Mouse (Mus musculus): Measurements from ENCODE around the gene Bnc2. TPM values are rescaled to one million over a fixed set of nuclear protein-coding genes. Genes with fewer than 3 reads are reported as not detected.
A peak's percentile ranks its signal among the peaks of the same experiment; 100 is the strongest.

The Bnc2 gene
- polyA plus RNA-seq, 1 experiment from 2014 or later, result 18.0 TPM

DNA sequence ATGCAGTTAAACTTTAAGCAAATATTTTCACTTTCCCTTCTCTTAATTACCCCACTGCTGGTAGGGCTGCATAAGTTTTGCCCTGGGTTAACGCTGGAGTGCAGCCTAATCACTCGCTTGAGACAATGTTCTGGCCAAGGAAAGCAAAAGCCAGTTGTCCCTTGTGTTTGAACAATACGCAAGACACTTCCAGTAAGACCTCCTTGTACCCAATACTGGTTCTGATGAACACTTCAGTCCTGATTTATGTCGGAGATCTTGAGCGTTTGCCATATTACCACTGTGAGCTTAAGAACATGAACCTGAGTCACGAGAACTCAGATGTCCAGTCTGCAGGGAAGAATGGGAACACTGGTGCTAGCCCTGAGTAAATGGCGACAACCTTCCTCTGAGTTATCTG, 47.5 kb downstream of the Bnc2 start:
- H3K4me3 ChIP-seq, result no peak overlapping the region
- H3K9me3 ChIP-seq, result no peaks in the 10 kb centered on the region
- H3K4me1 ChIP-seq (replicated peaks), result no peaks in the 10 kb centered on the region
- no peak overlapping the region for H3K4me2 ChIP-seq
- no peak overlapping the region for H3K27ac ChIP-seq (replicated peaks)
- no peaks in the 10 kb centered on the region for H3K36me3 ChIP-seq
- no peaks in the 10 kb centered on the region for H3K27me3 ChIP-seq
- ATAC-seq (ENCODE audit: low FRiP score, low read depth), result no peak
- 91% methylated on average over 7 of the region's 7 CpGs for WGBS
- H3K9ac ChIP-seq, result no peak overlapping the region

DNA sequence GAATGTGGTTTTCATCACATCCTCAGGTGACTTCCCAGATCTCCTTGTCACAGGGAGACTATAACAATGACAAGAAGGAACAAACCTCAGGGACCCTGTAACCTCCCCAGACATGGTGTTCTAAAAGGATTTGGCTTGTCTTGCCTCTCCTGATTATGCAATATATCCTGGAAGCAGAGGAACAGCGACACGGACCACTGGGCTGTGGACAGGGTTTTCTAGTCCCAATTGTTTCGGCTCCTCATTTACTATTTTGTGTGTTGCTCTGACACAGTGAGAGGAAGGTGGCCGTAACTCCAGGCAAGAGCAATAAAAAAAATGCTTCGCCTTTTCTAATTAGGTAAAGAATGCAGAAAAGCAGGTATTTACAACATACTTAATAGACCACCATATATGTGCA, 51.8 kb downstream of the Bnc2 start:
- no peaks in the 10 kb centered on the region for H3K36me3 ChIP-seq
- no peak overlapping the region for H3K27ac ChIP-seq (replicated peaks)
- no peaks in the 10 kb centered on the region for H3K9me3 ChIP-seq
- H3K27me3 ChIP-seq, result no peaks in the 10 kb centered on the region
- ATAC-seq (ENCODE audit: low FRiP score, low read depth), result no peak
- WGBS, result 72% methylated on average over 5 of the region's 5 CpGs
- H3K9ac ChIP-seq, result no peak overlapping the region
- H3K4me1 ChIP-seq (replicated peaks), result no peaks in the 10 kb centered on the region
- H3K4me3 ChIP-seq, result no peak overlapping the region
- H3K4me2 ChIP-seq, result no peak overlapping the region

DNA sequence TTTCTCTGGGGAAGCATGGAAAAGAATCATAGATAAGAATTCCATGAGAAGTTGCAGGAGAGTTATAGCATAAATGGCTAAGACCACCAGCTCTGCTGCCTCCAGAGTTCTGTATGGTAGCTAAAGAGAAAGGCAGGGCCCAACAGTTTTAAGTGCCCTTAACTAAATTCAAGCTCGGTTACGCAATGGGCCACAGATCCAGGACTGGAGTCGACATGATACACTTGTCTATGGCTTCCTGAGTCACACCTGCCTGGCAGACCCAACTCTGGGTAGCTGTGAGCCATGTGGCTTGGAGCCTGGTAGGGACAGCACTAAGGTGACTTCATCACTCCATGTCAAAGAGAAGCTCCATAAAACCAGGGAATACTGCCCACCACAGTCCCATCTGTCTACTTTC, 53.3 kb downstream of the Bnc2 start:
- H3K4me3 ChIP-seq, result no peak overlapping the region
- H3K4me2 ChIP-seq, result no peak overlapping the region
- H3K4me1 ChIP-seq (replicated peaks), result no peaks in the 10 kb centered on the region
- H3K27me3 ChIP-seq, result no peaks in the 10 kb centered on the region
- no peak overlapping the region for H3K9ac ChIP-seq
- H3K27ac ChIP-seq (replicated peaks), result no peak overlapping the region
- no peak for ATAC-seq (ENCODE audit: low FRiP score, low read depth)
- no peaks in the 10 kb centered on the region for H3K9me3 ChIP-seq
- WGBS, result 94% methylated on average over 3 of the region's 3 CpGs
- H3K36me3 ChIP-seq, result no peaks in the 10 kb centered on the region

DNA sequence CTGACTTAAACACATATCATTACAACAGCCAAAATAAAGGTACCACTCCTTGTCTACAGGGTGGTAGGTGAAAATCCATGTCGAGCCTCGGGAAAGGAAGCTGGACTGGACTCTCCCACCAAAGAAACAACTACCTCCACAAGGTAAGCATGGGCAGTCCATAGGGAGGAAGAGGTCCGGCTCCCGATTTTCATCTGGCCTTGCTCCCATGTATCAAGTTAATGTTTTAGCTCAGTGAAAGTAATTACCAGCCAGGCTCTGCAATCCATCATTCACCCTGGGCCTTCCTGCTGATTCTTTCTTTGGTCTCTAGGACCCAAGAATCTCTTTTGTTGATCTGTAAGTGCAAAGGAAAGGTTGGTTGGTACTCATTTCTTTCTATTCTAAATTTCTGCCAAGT, 65.2 kb downstream of the Bnc2 start:
- H3K4me3 ChIP-seq, result no peak overlapping the region
- no peak overlapping the region for H3K4me2 ChIP-seq
- H3K27ac ChIP-seq (replicated peaks), result no peak overlapping the region
- H3K36me3 ChIP-seq, result no peaks in the 10 kb centered on the region
- no peaks in the 10 kb centered on the region for H3K27me3 ChIP-seq
- H3K4me1 ChIP-seq (replicated peaks), result no peaks in the 10 kb centered on the region
- ATAC-seq (ENCODE audit: low FRiP score, low read depth), result no peak
- WGBS, result 65% methylated on average over 4 of the region's 4 CpGs
- H3K9me3 ChIP-seq, result no peaks in the 10 kb centered on the region
- H3K9ac ChIP-seq, result no peak overlapping the region

DNA sequence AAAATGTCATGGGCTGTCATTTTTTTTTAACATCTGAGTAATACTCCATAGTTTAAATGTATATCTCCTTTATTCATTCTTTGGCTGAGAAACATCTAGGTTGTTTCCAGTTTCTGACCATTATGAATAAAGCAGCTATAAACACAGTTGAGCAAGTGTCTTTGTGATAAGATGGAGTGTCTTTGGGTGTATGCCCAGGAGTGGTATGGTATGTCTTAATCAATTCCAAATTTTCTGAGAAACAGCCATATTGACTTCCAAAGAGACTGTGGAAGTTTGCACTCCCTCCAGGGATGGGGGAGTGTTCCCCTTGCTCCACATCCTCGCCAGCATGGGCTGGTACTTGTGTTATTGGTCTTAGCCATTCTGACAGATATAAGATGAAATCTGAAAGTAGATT, 70.6 kb downstream of the Bnc2 start:
- Histone ChIP-seq H3K27me3 (no peaks in the 10 kb centered on the region), H3K4me2 (no peak overlapping the region), H3K9me3 (no peaks in the 10 kb centered on the region), H3K9ac (no peak overlapping the region), H3K36me3 (no peaks in the 10 kb centered on the region), H3K4me1 (replicated peaks) (no peaks in the 10 kb centered on the region), H3K4me3 (no peak overlapping the region), H3K27ac (replicated peaks) (no peak overlapping the region)
- WGBS, result 91% methylated on average over 1 of the region's 1 CpGs
- no peak for ATAC-seq (ENCODE audit: low FRiP score, low read depth)

DNA sequence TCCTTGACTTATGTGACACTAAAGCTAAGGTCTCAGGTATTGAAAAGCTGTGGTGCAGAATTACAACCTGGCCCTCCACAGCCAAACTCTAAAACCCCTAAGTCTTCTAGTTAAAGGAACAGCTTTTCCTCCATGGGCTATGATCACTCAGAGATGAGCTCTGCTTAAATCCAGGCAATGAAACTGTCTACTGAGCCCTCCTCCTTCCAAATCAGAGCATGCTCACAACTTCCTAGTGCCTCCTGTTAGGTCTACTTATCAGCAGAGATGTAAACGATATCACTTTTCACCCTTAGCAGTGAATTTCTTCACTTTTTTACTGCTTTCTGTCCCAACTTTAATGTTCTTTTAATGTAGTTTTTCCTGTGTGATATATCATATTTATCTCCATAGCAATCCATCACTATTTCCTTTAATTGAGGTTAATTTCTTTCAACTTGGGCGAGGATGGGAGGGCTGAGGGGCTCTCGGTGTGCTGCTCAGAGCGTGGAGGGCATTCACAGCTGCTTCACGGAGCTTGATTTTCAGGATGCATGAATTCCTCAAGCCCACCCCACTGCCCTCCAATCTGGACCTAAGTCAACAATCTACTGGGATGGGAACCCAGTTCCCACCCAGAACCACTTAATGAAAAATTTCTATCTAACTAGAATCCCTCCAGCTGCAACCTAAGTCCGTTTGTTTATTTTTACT, 94.7 kb downstream of the Bnc2 start:
- Histone ChIP-seq H3K4me1 (replicated peaks) (no peaks in the 10 kb centered on the region), H3K4me3 (no peak overlapping the region), H3K27ac (replicated peaks) (no peak overlapping the region), H3K9me3 (no peaks in the 10 kb centered on the region), H3K36me3 (no peaks in the 10 kb centered on the region), H3K27me3 (no peaks in the 10 kb centered on the region), H3K9ac (no peak overlapping the region), H3K4me2 (no peak overlapping the region)
- no peak for ATAC-seq (ENCODE audit: low FRiP score, low read depth)
- 62% methylated on average over 6 of the region's 6 CpGs for WGBS

DNA sequence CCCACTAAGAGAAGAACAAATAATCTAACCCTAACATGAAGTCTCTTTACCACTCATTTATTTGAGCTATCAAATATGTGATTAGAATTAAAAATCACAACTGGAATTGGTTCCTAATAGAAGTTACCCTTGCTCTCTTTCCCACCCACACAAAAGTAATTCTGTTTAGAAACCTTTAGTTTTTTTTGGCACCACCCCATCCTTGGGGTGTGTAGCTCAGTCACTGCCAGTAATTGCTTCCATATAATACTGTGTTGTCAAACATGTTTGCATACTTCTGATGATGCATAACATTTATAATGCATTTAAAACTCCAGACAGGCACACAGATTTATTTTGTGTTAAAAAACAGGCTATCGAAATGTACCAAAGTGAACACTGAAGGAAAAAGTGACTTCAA, 96.8 kb downstream of the Bnc2 start:
- Histone ChIP-seq H3K9ac (no peak overlapping the region), H3K27ac (replicated peaks) (no peak overlapping the region), H3K4me2 (no peak overlapping the region), H3K9me3 (no peaks in the 10 kb centered on the region), H3K4me1 (replicated peaks) (no peaks in the 10 kb centered on the region), H3K4me3 (no peak overlapping the region), H3K27me3 (no peaks in the 10 kb centered on the region), H3K36me3 (no peaks in the 10 kb centered on the region)
- no peak for ATAC-seq (ENCODE audit: low FRiP score, low read depth)
- 94% methylated on average over 1 of the region's 1 CpGs for whole genome bisulfite sequencing

DNA sequence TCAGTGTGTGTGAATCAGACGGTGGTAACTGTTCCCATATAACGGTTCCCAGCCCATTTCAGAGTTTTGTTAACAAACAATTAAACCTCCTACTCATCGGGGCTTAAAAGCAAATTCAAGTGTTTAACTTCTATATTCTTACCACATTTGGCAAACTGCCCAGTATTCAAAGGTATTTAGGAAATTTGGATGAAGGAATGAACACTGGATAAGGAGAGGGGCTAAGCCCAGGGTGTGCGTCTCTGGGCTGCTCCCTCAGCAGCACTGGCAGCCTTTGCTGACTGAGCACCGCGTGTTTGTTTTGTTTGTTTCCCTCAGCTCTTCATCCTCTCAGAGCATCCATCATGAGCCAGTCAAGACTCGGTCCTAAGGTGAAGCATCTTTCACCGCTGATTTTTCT, 109.0 kb downstream of the Bnc2 start:
- Histone ChIP-seq H3K4me1 (replicated peaks) (no peaks in the 10 kb centered on the region), H3K27me3 (no peaks in the 10 kb centered on the region), H3K4me2 (no peak overlapping the region), H3K4me3 (no peak overlapping the region), H3K9ac (no peak overlapping the region), H3K36me3 (no peaks in the 10 kb centered on the region), H3K27ac (replicated peaks) (no peak overlapping the region), H3K9me3 (no peaks in the 10 kb centered on the region)
- WGBS, result 63% methylated on average over 8 of the region's 8 CpGs
- no peak for ATAC-seq (ENCODE audit: low FRiP score, low read depth)

DNA sequence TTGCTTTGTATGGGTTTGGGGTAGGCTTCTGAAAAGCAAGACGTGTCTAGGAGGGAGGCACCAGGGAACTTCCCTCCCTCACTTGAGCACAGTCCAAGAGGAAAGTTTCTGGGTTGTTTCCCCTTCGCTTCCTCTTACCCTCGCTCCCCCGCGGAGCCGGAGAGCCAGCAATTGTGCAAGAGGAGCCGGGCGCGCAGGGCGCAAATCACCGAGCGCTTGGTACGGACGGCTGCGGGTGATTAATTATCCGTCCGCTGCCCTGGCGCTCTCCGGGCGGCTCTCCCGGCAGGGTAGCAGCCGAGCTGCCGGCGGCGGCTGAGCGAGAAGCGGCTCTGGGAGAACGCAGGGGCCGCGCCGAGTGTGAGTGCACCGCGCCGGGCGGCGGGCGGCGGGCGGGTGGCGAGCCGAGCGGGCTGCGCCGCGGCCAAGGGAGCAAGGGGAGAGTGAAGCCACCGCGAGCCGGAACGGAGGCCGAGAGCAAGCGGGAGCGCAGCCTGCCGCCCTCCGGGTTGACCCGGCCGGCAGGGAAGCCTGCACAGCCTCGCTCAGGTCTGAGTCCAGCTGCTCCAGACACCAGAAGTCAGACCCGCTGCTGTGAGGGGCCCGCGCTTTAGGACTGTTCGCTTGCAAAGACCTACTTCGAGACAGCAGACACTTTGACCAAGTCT, 129.7 kb downstream of the Bnc2 start:
- under 1% methylated on average over 59 of the region's 62 CpGs for WGBS
- H3K9ac ChIP-seq, result peak overlapping the region; percentile 58
- H3K4me1 ChIP-seq (replicated peaks), result peaks cover 15% of the 10 kb centered on the region
- H3K27me3 ChIP-seq, result peaks cover 20% of the 10 kb centered on the region; the same call in 1 of the 2 replicates
- ATAC-seq (ENCODE audit: low FRiP score, low read depth), result peak; percentile 85
- H3K4me3 ChIP-seq, result peak overlapping the region; percentile 65
- peak overlapping the region; percentile 100 for H3K4me2 ChIP-seq
- peak overlapping the region; percentile 71 for H3K27ac ChIP-seq (replicated peaks)
- no peaks in the 10 kb centered on the region for H3K36me3 ChIP-seq
- H3K9me3 ChIP-seq, result no peaks in the 10 kb centered on the region

DNA sequence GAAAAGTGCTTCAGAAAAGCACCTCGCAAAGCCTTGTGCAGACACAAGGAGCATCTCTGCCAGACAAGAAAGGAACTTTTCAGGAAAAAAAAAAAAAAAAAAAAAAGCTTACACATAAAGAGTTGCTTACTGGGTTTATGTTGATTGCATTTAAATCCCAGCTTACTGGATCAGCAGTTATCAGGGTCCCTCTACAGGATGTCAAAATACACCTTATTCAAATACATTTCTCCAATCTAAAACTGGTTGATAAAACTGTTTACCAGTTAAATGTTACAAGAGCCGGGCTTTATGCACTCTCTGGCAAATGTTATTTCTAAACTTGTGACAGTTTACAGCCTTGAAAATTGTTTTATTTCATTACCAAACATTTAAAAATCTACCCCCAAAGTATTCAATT, 130.4 kb downstream of the Bnc2 start:
- no peak for ATAC-seq (ENCODE audit: low FRiP score, low read depth)
- peak overlapping the region; percentile 100 for H3K4me2 ChIP-seq

DNA sequence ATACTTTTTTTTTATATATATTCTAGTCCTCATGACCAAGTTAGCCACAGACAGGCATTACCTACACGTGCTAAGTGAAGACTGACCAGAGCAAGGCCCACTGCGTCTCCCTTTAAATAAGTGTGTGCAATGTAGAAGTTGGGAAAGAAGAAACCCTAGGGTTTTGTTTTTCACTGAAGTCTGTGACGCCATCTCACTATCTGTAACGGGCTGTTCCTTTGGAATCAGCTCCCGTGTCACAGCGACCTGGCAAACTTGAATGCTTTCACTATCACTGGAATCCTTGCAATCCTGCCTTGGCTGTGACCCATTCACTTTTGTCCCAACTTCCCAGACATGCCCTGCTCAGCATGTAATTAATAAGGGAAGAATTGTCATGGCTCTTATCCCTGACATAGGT, 134.5 kb downstream of the Bnc2 start:
- Histone ChIP-seq H3K27ac (replicated peaks) (no peak overlapping the region), H3K4me1 (replicated peaks) (peaks cover 9% of the 10 kb centered on the region), H3K4me2 (no peak overlapping the region), H3K4me3 (no peak overlapping the region), H3K9me3 (no peaks in the 10 kb centered on the region), H3K27me3 (peaks cover 12% of the 10 kb centered on the region; the same call in 1 of the 2 replicates), H3K36me3 (no peaks in the 10 kb centered on the region), H3K9ac (no peak overlapping the region)
- no peak for ATAC-seq (ENCODE audit: low FRiP score, low read depth)
- WGBS, result 77% methylated on average over 6 of the region's 6 CpGs

More for the DNA sequence above, 130.4 kb downstream of the Bnc2 start:
- Histone ChIP-seq H3K4me1 (replicated peaks) (peaks cover 15% of the 10 kb centered on the region), H3K9ac (no peak overlapping the region), H3K36me3 (no peaks in the 10 kb centered on the region), H3K27ac (replicated peaks) (no peak overlapping the region), H3K4me3 (peak overlapping the region; percentile 65), H3K9me3 (no peaks in the 10 kb centered on the region), H3K27me3 (peaks cover 20% of the 10 kb centered on the region; the same call in 1 of the 2 replicates)
- WGBS, result 50% methylated on average over 2 of the region's 2 CpGs

DNA sequence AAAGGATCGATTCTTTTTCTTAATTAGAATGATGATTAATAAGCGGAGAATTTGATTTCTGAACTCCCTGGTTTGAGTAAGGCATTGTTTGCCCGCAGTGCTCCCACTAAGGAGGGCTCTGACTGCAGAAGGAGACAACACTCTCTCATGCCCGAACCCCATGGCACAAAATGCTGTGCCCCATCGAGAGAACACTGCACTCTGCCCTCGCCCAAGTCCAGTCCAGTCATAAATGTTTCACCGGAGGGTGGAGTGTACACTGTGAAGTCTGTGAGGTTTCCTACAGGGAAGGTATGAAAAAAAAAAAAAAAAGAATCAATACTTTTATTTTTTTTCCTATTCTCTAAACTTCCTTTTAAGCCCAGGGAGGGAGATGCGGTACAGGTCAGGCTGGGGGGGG, 135.7 kb downstream of the Bnc2 start:
- H3K36me3 ChIP-seq, result no peaks in the 10 kb centered on the region
- H3K27me3 ChIP-seq, result peaks cover 11% of the 10 kb centered on the region; the same call in 1 of the 2 replicates
- H3K27ac ChIP-seq (replicated peaks), result no peak overlapping the region
- H3K4me3 ChIP-seq, result no peak overlapping the region
- ATAC-seq (ENCODE audit: low FRiP score, low read depth), result no peak
- 86% methylated on average over 8 of the region's 8 CpGs for WGBS
- H3K9ac ChIP-seq, result no peak overlapping the region
- no peak overlapping the region for H3K4me2 ChIP-seq
- H3K4me1 ChIP-seq (replicated peaks), result no peaks in the 10 kb centered on the region
- no peaks in the 10 kb centered on the region for H3K9me3 ChIP-seq
